8 mouse cellular contexts compared by ENCODE assay signal in genomic region chr2:29633101-29633554, GRCm38 (mm10). TPM values are rescaled to one million over a fixed set of nuclear protein-coding genes. Genes with fewer than 3 reads are reported as not detected.
DNase-seq lines count a peak whose midpoint lies in the region; ATAC-seq and TF ChIP-seq lines count a peak whose summit lies in the region.

No protein-coding gene starts in this region.

- TF ChIP-seq EP300 in liver, embryonic 14.5 days (IDR thresholded peaks at IDR 0.05; ENCODE audit: low read depth) = no peak

- no peak overlapping the region for H3K9ac ChIP-seq in neural tube, embryonic 13.5 days
- H3K9ac ChIP-seq in hindbrain, postnatal 0 days (replicated peaks; ENCODE audit: low read length) = no peak overlapping the region
- H3K9ac ChIP-seq in liver, embryonic 14.5 days (replicated peaks) = no peak overlapping the region
- H3K9ac ChIP-seq in stomach, embryonic 15.5 days = no peak overlapping the region

- peak overlapping the region; percentile 42 for H3K27ac ChIP-seq in neural tube, embryonic 13.5 days (replicated peaks)
- peak overlapping the region; percentile 85 for H3K27ac ChIP-seq in brown adipose tissue, adult 24 weeks (replicated peaks; ENCODE audit: low read depth, low read length)
- no peak overlapping the region for H3K27ac ChIP-seq in hindbrain, postnatal 0 days
- no peak overlapping the region for H3K27ac ChIP-seq in liver, embryonic 14.5 days
- peak overlapping the region; percentile 70; the same call in 1 of the 2 replicates for H3K27ac ChIP-seq in stomach, embryonic 15.5 days

- no peak for ATAC-seq in neural tube, embryonic 13.5 days (ENCODE audit: low read depth)
- peak; percentile 29; the same call in 1 of the 2 replicates for ATAC-seq in hindbrain, postnatal 0 days
- no peak; the same call in 1 of the 2 replicates for ATAC-seq in liver, embryonic 14.5 days (ENCODE audit: insufficient read depth)
- peak; percentile 85 for ATAC-seq in stomach, embryonic 15.5 days (ENCODE audit: insufficient read depth, low FRiP score, low read depth)

- no peak overlapping the region for H3K4me2 ChIP-seq in neural tube, embryonic 13.5 days
- H3K4me2 ChIP-seq in hindbrain, postnatal 0 days (ENCODE audit: low read depth, low read length) = no peak overlapping the region
- 0 out of 2 replicates have a peak overlapping the region, but pooled peaks have one; percentile 4 for H3K4me2 ChIP-seq in liver, embryonic 14.5 days (ENCODE audit: low read depth)
- no peak overlapping the region for H3K4me2 ChIP-seq in stomach, embryonic 15.5 days

- H3K4me1 ChIP-seq in neural tube, embryonic 13.5 days (replicated peaks) = peaks cover 64% of the 10 kb centered on the region
- peaks cover 77% of the 10 kb centered on the region for H3K4me1 ChIP-seq in brown adipose tissue, adult 24 weeks (ENCODE audit: control insufficient read depth, insufficient read depth, insufficient read length, low read length)
- peaks cover 11% of the 10 kb centered on the region; the same call in 1 of the 2 replicates for H3K4me1 ChIP-seq in hindbrain, postnatal 0 days (ENCODE audit: insufficient read depth, low read length)
- H3K4me1 ChIP-seq in liver, embryonic 14.5 days (replicated peaks; ENCODE audit: control insufficient read depth in 2 of 2, insufficient read depth in 2 of 2, low read length in 1 of 2) = peaks cover 18 to 44% of the 10 kb centered on the region in 2 experiments
- peaks cover 21% of the 10 kb centered on the region for H3K4me1 ChIP-seq in stomach, embryonic 15.5 days

- no peaks in the 10 kb centered on the region for H3K9me3 ChIP-seq in neural tube, embryonic 13.5 days
- no peaks in the 10 kb centered on the region for H3K9me3 ChIP-seq in hindbrain, postnatal 0 days (ENCODE audit: low read length)
- no peaks in the 10 kb centered on the region for H3K9me3 ChIP-seq in liver, embryonic 14.5 days (ENCODE audit: control insufficient read depth, low read length)
- no peaks in the 10 kb centered on the region for H3K9me3 ChIP-seq in stomach, embryonic 15.5 days

- no peak for DNase-seq in neural tube, embryonic 10.5 days (ENCODE audit: extremely low spot score, low spot score)
- DNase-seq in gastrocnemius, adult 8-10 months (ENCODE audit: low spot score in 2 of 2) = peak; percentile 63 to 67
- DNase-seq in hindbrain, postnatal 0 days (ENCODE audit: low spot score) = peak; percentile 73
- no peak for DNase-seq in liver, embryonic 14.5 days (ENCODE audit: low read depth in 3 of 3, low spot score in 3 of 3)
- no peak for DNase-seq in thymus, postnatal 4 days

- no peak for TF ChIP-seq CTCF in hindbrain, postnatal 0 days (IDR thresholded peaks at IDR 0.05; ENCODE audit: low read depth)
- TF ChIP-seq CTCF in liver, embryonic 14.5 days (IDR thresholded peaks at IDR 0.05; ENCODE audit: low read depth) = no peak

- H3K36me3 ChIP-seq in neural tube, embryonic 13.5 days = no peaks in the 10 kb centered on the region
- H3K36me3 ChIP-seq in hindbrain, postnatal 0 days (ENCODE audit: insufficient read depth, low read length) = no peaks in the 10 kb centered on the region
- no peaks in the 10 kb centered on the region for H3K36me3 ChIP-seq in liver, embryonic 14.5 days (replicated peaks; ENCODE audit: control insufficient read depth, insufficient read depth, low read depth)
- no peaks in the 10 kb centered on the region for H3K36me3 ChIP-seq in stomach, embryonic 15.5 days

- no peak overlapping the region for H3K4me3 ChIP-seq in neural tube, embryonic 13.5 days
- H3K4me3 ChIP-seq in brown adipose tissue, adult 24 weeks (ENCODE audit: insufficient read depth, low read depth, low read length) = no peak overlapping the region
- H3K4me3 ChIP-seq in hindbrain, postnatal 0 days (ENCODE audit: low read length) = no peak overlapping the region
- no peak overlapping the region for H3K4me3 ChIP-seq in liver, embryonic 14.5 days (ENCODE audit: insufficient read depth in 1 of 2, low read depth in 2 of 2, low read length in 2 of 2)
- H3K4me3 ChIP-seq in stomach, embryonic 15.5 days (replicated peaks) = no peak overlapping the region

- WGBS in neural tube, embryonic 13.5 days = 50% methylated on average over 6 of the region's 6 CpGs
- 32% methylated on average over 6 of the region's 6 CpGs for WGBS in hindbrain, postnatal 0 days
- WGBS in liver, embryonic 14.5 days (ENCODE audit: insufficient replicate concordance) = 43% methylated on average over 6 of the region's 6 CpGs
- 22% methylated on average over 6 of the region's 6 CpGs for WGBS in stomach, embryonic 15.5 days

- no peaks in the 10 kb centered on the region for H3K27me3 ChIP-seq in neural tube, embryonic 13.5 days
- no peaks in the 10 kb centered on the region for H3K27me3 ChIP-seq in hindbrain, postnatal 0 days (ENCODE audit: insufficient read depth, low read length)
- no peaks in the 10 kb centered on the region for H3K27me3 ChIP-seq in liver, embryonic 14.5 days (ENCODE audit: control insufficient read depth, insufficient read depth, low read length)
- H3K27me3 ChIP-seq in stomach, embryonic 15.5 days (replicated peaks) = no peaks in the 10 kb centered on the region

RNA-seq across cellular contexts. Expression of gene Rapgef1, which starts 13.6 kb away (rescaled TPM):
- 13.5 and 15.5 TPM in 2 replicates for polyA plus RNA-seq in neural tube, embryonic 13.5 days (2015; fragmentation: Nextera tagmentation; extraction: Ambion mirVana)
- polyA plus RNA-seq in brown adipose tissue, adult 24 weeks (2012; ENCODE audit: insufficient read depth, insufficient read length, missing spikeins) = 19.1 and 24.3 TPM in 2 replicates
- 100 to 1,000 TPM; 152 to 187 (median 158) TPM for total RNA-seq in gastrocnemius, adult 8-10 months (2022)
- 91.3 and 94.0 TPM in 2 replicates for total RNA-seq in hindbrain, postnatal 0 days (2014; rRNA removed)
- polyA plus RNA-seq in hindbrain, postnatal 0 days (2015; fragmentation: Nextera tagmentation; extraction: Ambion mirVana) = 13.7 and 14.4 TPM in 2 replicates
- 10.1 and 11.1 TPM in 2 replicates for polyA plus RNA-seq in liver, embryonic 14.5 days (2012; rRNA removed)
- polyA plus RNA-seq in liver, embryonic 14.5 days (2014; fragmentation: Nextera tagmentation; extraction: Ambion mirVana) = 3.9 and 5.5 TPM in 2 replicates
- 12.7 and 14.5 TPM in 2 replicates for polyA plus RNA-seq in stomach, embryonic 15.5 days (2015; fragmentation: Nextera tagmentation; extraction: Ambion mirVana)

Comparison
In these comparisons a context has a peak if more than half of its experiments do, and no peak if none do; other contexts are left out.
1. ATAC-seq: peak in hindbrain, postnatal 0 days (single experiment) and stomach, embryonic 15.5 days (single experiment); none in neural tube, embryonic 13.5 days (single experiment) and liver, embryonic 14.5 days (single experiment).
2. H3K27ac ChIP-seq: peak in neural tube, embryonic 13.5 days (single experiment), brown adipose tissue, adult 24 weeks (single experiment) and stomach, embryonic 15.5 days (single experiment); none in hindbrain, postnatal 0 days (single experiment) and liver, embryonic 14.5 days (single experiment).
3. DNase-seq: peak in gastrocnemius, adult 8-10 months (2 of 2) and hindbrain, postnatal 0 days (single experiment); none in neural tube, embryonic 10.5 days (single experiment), liver, embryonic 14.5 days (0 of 3) and thymus, postnatal 4 days (single experiment).